Comparison of ENCODE assay signal across 8 mouse cellular contexts in genomic region chr4:104366491-104366890, GRCm38 (mm10).
DNase-seq lines count a peak whose midpoint lies in the region; ATAC-seq and TF ChIP-seq lines count a peak whose summit lies in the region.

No protein-coding gene starts in this region.

- DNase-seq in left cerebral cortex, adult 2 months (ENCODE audit: extremely low spot score in 1 of 2, low spot score in 2 of 2), result no peak
- no peak for DNase-seq in left cerebral cortex, adult 8-10 months (ENCODE audit: low spot score in 2 of 2)
- no peak for DNase-seq in cerebellum, postnatal 25 days
- DNase-seq in adrenal gland, postnatal 14 days, result no peak
- no peak for DNase-seq in thymus, postnatal 25 days

- intact Hi-C loops in left cerebral cortex, adult 2 months (cut with DNase I), result loop anchor here (5.0 to 10.0 kb wide), 6 partner anchors 94 to 672 kb away; no protein-coding TSS in a partner anchor

- no peak overlapping the region for H3K9ac ChIP-seq in embryonic facial prominence, embryonic 15.5 days
- peak overlapping the region; percentile 79 for H3K9ac ChIP-seq in intestine, embryonic 16.5 days (ENCODE audit: low read depth, low read length)
- H3K9ac ChIP-seq in neural tube, embryonic 13.5 days, result peak overlapping the region; percentile 78; the same call in 1 of the 2 replicates

- peaks cover 20% of the 10 kb centered on the region for H3K4me1 ChIP-seq in embryonic facial prominence, embryonic 15.5 days
- 0 out of 2 replicates have a peak, but pooled peaks cover 2% of the 10 kb centered on the region for H3K4me1 ChIP-seq in intestine, embryonic 16.5 days (ENCODE audit: control insufficient read depth, insufficient read depth, low read length)
- peaks cover 31% of the 10 kb centered on the region for H3K4me1 ChIP-seq in neural tube, embryonic 13.5 days (replicated peaks)

- peak overlapping the region; percentile 93 for H3K4me2 ChIP-seq in embryonic facial prominence, embryonic 15.5 days (replicated peaks)
- H3K4me2 ChIP-seq in intestine, embryonic 16.5 days (ENCODE audit: low read depth, low read length), result peak overlapping the region; percentile 92
- H3K4me2 ChIP-seq in neural tube, embryonic 13.5 days, result peak overlapping the region; percentile 86

- H3K4me3 ChIP-seq in left cerebral cortex, adult 2 months, result peak overlapping the region; percentile 83
- H3K4me3 ChIP-seq in embryonic facial prominence, embryonic 15.5 days (replicated peaks), result peak overlapping the region; percentile 66
- peak overlapping the region; percentile 73 for H3K4me3 ChIP-seq in intestine, embryonic 16.5 days (ENCODE audit: low read length)
- peak overlapping the region; percentile 62 for H3K4me3 ChIP-seq in neural tube, embryonic 13.5 days

- peak overlapping the region; percentile 93 for H3K27ac ChIP-seq in left cerebral cortex, adult 2 months
- H3K27ac ChIP-seq in embryonic facial prominence, embryonic 15.5 days (replicated peaks), result no peak overlapping the region
- no peak overlapping the region for H3K27ac ChIP-seq in intestine, embryonic 16.5 days (ENCODE audit: low read length)
- peak overlapping the region; percentile 87; the same call in 1 of the 2 replicates for H3K27ac ChIP-seq in neural tube, embryonic 13.5 days (replicated peaks)

- ATAC-seq in embryonic facial prominence, embryonic 15.5 days (ENCODE audit: insufficient number of reproducible peaks, low FRiP score, low TSS enrichment, low read depth), result no peak
- ATAC-seq in intestine, embryonic 16.5 days, result no peak
- no peak for ATAC-seq in neural tube, embryonic 13.5 days (ENCODE audit: low read depth)

- H3K36me3 ChIP-seq in embryonic facial prominence, embryonic 15.5 days, result no peaks in the 10 kb centered on the region
- H3K36me3 ChIP-seq in intestine, embryonic 16.5 days (ENCODE audit: control insufficient read depth, insufficient read depth, low read length), result no peaks in the 10 kb centered on the region
- H3K36me3 ChIP-seq in neural tube, embryonic 13.5 days, result no peaks in the 10 kb centered on the region

- WGBS in embryonic facial prominence, embryonic 15.5 days, result 7% methylated on average over 8 of the region's 8 CpGs
- 20% methylated on average over 8 of the region's 8 CpGs for whole genome bisulfite sequencing in intestine, embryonic 16.5 days
- WGBS in neural tube, embryonic 13.5 days, result 3% methylated on average over 8 of the region's 8 CpGs

- no peak for TF ChIP-seq CTCF in left cerebral cortex, adult 2 months (IDR thresholded peaks at IDR 0.05)

- H3K27me3 ChIP-seq in embryonic facial prominence, embryonic 15.5 days, result peaks cover 71% of the 10 kb centered on the region
- peaks cover 5% of the 10 kb centered on the region; the same call in 1 of the 2 replicates for H3K27me3 ChIP-seq in intestine, embryonic 16.5 days (replicated peaks; ENCODE audit: control insufficient read depth, insufficient read depth, low read length)
- peaks cover 34% of the 10 kb centered on the region for H3K27me3 ChIP-seq in neural tube, embryonic 13.5 days

- no peaks in the 10 kb centered on the region for H3K9me3 ChIP-seq in embryonic facial prominence, embryonic 15.5 days (replicated peaks)
- H3K9me3 ChIP-seq in intestine, embryonic 16.5 days (ENCODE audit: control insufficient read depth, low read length), result no peaks in the 10 kb centered on the region
- H3K9me3 ChIP-seq in neural tube, embryonic 13.5 days, result no peaks in the 10 kb centered on the region

Comparison
In these comparisons a context has a peak if more than half of its experiments do, and no peak if none do; other contexts are left out.
1. H3K27ac ChIP-seq: peak in left cerebral cortex, adult 2 months (single experiment) and neural tube, embryonic 13.5 days (single experiment); none in embryonic facial prominence, embryonic 15.5 days (single experiment) and intestine, embryonic 16.5 days (single experiment).
2. Peak in every context shown above with its lines, with median percentiles within 50 percentile points of each other: H3K4me3 ChIP-seq and H3K4me2 ChIP-seq.